Mouse (Mus musculus): ENCODE measurements around the gene 4930579F01Rik. TPM values are rescaled to one million over a fixed set of nuclear protein-coding genes. Genes with fewer than 3 reads are reported as not detected.

Gene 4930579F01Rik
- total and polyA plus RNA-seq, 3 experiments, result not detected

DNA sequence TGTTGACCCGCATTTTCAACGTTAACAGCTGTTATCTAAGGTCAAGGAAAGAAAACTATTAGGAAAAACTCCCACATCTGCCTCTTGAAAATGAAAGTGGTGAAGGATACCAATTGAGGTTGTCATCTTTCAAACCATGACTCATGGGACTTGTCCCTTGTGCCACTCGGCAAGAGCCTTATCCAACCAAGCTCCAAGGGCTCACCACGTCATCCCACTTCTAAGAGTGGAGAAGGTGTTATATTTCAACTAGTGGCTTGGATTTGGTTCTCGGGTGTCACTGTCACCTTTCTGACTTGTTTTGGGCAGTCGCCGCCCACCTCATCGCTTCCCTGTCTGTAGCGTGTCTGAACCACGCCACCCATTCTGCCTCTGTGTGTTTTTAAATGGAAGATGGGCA lies 69.8 kb downstream of the 4930579F01Rik start:
- Histone ChIP-seq H3K4me2 (ENCODE audit: insufficient read depth, low read depth, poor library complexity, severe bottlenecking) (peak overlapping the region; percentile 18), H3K36me3 (replicated peaks in 1 of 2; ENCODE audit: control insufficient read depth in 1 of 2, insufficient read depth in 1 of 2, low read length in 1 of 2) (no peaks in the 10 kb centered on the region), H3K4me3 (replicated peaks in 1 of 3; ENCODE audit: low read depth in 2 of 3, low read length in 2 of 3, poor library complexity in 1 of 3) (no peak overlapping the region), H3K79me2 (replicated peaks; ENCODE audit: control insufficient read depth, extremely low read depth, insufficient read depth, poor library complexity, severe bottlenecking) (no peaks in the 10 kb centered on the region), H3K4me1 (ENCODE audit: control insufficient read depth in 1 of 2, insufficient read depth in 2 of 2) (peaks cover 5 to 8% of the 10 kb centered on the region in 2 experiments), H3K27ac (ENCODE audit: insufficient read depth, low read depth) (no peak overlapping the region), H3K27me3 (replicated peaks) (no peaks in the 10 kb centered on the region), H3K9ac (ENCODE audit: insufficient read depth, low read depth) (no peak overlapping the region), H3K9me3 (replicated peaks; ENCODE audit: low read length) (no peaks in the 10 kb centered on the region)
- TF ChIP-seq POLR2AphosphoS2 (IDR thresholded peaks at IDR 0.05; ENCODE audit: low read depth, low read length), result no peak
- DNase-seq (ENCODE audit: extremely low read depth), result no peak
- dilution Hi-C loops (cut with MboI; ENCODE audit: extremely low pct_ligation_motif_present, extremely low pct_unique_long_range_greater_than_20kb, low sequenced_read_pairs) (no loop called here), in situ Hi-C loops (cut with MboI; ENCODE audit: low pct_ligation_motif_present, low pct_unique_long_range_greater_than_20kb, low sequenced_read_pairs) (no loop called here)

DNA sequence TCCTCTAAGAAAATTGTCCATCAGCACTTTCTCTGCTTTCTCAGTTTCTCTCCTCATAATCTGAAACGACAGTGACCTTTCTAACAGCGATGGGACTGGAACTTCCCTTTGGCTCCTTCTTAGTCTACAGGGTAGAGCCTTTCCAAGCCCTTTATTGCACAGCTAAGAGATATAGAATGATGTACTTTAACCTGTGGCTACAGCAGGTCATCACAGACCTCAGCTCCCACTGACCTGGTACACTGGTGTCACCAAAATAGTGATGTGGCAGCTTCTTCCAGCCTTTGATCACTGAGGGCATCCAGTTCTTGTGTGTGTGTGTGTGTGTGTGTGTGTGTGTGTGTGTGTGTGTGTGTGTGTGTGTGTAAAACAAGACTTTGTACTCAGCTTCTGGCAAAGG lies 72.2 kb downstream of the 4930579F01Rik start:
- dilution Hi-C loops (cut with MboI; ENCODE audit: extremely low pct_ligation_motif_present, extremely low pct_unique_long_range_greater_than_20kb, low sequenced_read_pairs) (no loop called here), in situ Hi-C loops (cut with MboI; ENCODE audit: low pct_ligation_motif_present, low pct_unique_long_range_greater_than_20kb, low sequenced_read_pairs) (no loop called here)
- no peak overlapping the region for H3K27ac ChIP-seq (ENCODE audit: insufficient read depth, low read depth)
- no peak for TF ChIP-seq TCF12 (IDR thresholded peaks at IDR 0.05; ENCODE audit: low read depth, low read length)
- no peak for TF ChIP-seq BHLHE40 (IDR thresholded peaks at IDR 0.05; ENCODE audit: low read depth, low read length)
- no peak for TF ChIP-seq MYC (IDR thresholded peaks at IDR 0.05; ENCODE audit: low read depth, low read length)
- no peak for TF ChIP-seq ZMIZ1 (IDR thresholded peaks at IDR 0.05; ENCODE audit: low read depth, low read length)
- no peak for TF ChIP-seq ZNF384 (IDR thresholded peaks at IDR 0.05; ENCODE audit: low read depth, low read length)
- TF ChIP-seq CHD2 (IDR thresholded peaks at IDR 0.05; ENCODE audit: low read length), result no peak
- TF ChIP-seq USF1 (IDR thresholded peaks at IDR 0.05; ENCODE audit: low read depth, low read length), result no peak
- no peak for TF ChIP-seq NELFE (IDR thresholded peaks at IDR 0.05; ENCODE audit: low read depth, low read length)
- TF ChIP-seq E2F4 (IDR thresholded peaks at IDR 0.05; ENCODE audit: insufficient replicate concordance, low read depth, low read length), result no peak
- DNase-seq (ENCODE audit: extremely low read depth), result no peak
- H3K4me2 ChIP-seq (ENCODE audit: insufficient read depth, low read depth, poor library complexity, severe bottlenecking), result no peak overlapping the region
- no peaks in the 10 kb centered on the region for H3K27me3 ChIP-seq (replicated peaks)
- no peaks in the 10 kb centered on the region for H3K9me3 ChIP-seq (replicated peaks; ENCODE audit: low read length)
- no peak overlapping the region for H3K4me3 ChIP-seq (replicated peaks in 1 of 3; ENCODE audit: low read depth in 2 of 3, low read length in 2 of 3, poor library complexity in 1 of 3)
- H3K36me3 ChIP-seq (replicated peaks in 1 of 2; ENCODE audit: control insufficient read depth in 1 of 2, insufficient read depth in 1 of 2, low read length in 1 of 2), result no peaks in the 10 kb centered on the region
- H3K9ac ChIP-seq (ENCODE audit: insufficient read depth, low read depth), result no peak overlapping the region
- no peaks in the 10 kb centered on the region for H3K79me2 ChIP-seq (replicated peaks; ENCODE audit: control insufficient read depth, extremely low read depth, insufficient read depth, poor library complexity, severe bottlenecking)
- H3K4me1 ChIP-seq (ENCODE audit: control insufficient read depth in 1 of 2, insufficient read depth in 2 of 2), result peaks cover 7 to 17% of the 10 kb centered on the region in 2 experiments

DNA sequence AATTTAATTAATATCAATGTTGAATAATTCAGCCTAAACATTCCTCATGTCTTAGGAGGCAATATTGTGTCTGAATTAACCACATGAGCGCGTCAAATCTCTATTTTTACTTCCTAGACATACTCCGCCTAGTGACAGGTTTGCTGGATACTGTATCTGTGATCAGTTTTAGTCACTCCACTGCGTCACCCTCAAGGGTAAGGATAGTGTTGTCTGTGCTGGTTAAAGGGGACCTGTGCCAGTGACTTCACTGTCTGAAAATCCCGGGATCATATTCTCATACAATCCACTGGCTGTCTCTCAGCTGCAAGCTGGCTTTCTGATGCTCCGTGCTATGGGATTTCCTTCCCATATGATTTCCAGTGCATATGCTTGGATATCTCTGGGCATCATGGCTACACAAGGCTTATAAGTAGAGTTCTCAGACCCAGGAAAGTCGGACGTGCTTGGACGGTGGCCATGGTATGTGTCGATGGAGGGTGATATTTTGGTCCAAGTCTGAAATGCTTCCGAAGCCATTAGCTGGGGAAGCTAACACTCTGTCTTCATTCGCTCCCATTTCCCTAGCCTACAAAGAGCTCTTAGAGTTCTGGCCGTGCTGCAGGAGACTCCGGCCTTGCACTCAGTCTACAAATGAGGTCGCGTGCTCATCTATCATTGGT lies 74.0 kb downstream of the 4930579F01Rik start:
- Histone ChIP-seq H3K4me2 (ENCODE audit: insufficient read depth, low read depth, poor library complexity, severe bottlenecking) (no peak overlapping the region), H3K9ac (ENCODE audit: insufficient read depth, low read depth) (no peak overlapping the region), H3K27me3 (replicated peaks) (no peaks in the 10 kb centered on the region), H3K4me3 (replicated peaks in 1 of 3; ENCODE audit: low read depth in 2 of 3, low read length in 2 of 3, poor library complexity in 1 of 3) (no peak overlapping the region), H3K36me3 (replicated peaks in 1 of 2; ENCODE audit: control insufficient read depth in 1 of 2, insufficient read depth in 1 of 2, low read length in 1 of 2) (no peaks in the 10 kb centered on the region), H3K27ac (ENCODE audit: insufficient read depth, low read depth) (no peak overlapping the region), H3K4me1 (ENCODE audit: control insufficient read depth in 1 of 2, insufficient read depth in 2 of 2) (peaks cover 7 to 17% of the 10 kb centered on the region in 2 experiments), H3K9me3 (replicated peaks; ENCODE audit: low read length) (no peaks in the 10 kb centered on the region), H3K79me2 (replicated peaks; ENCODE audit: control insufficient read depth, extremely low read depth, insufficient read depth, poor library complexity, severe bottlenecking) (no peaks in the 10 kb centered on the region)
- dilution Hi-C loops (cut with MboI; ENCODE audit: extremely low pct_ligation_motif_present, extremely low pct_unique_long_range_greater_than_20kb, low sequenced_read_pairs), result no loop called here
- DNase-seq (ENCODE audit: extremely low read depth), result no peak
- in situ Hi-C loops (cut with MboI; ENCODE audit: low pct_ligation_motif_present, low pct_unique_long_range_greater_than_20kb, low sequenced_read_pairs), result no loop called here
- no peak for TF ChIP-seq TBP (conservative IDR thresholded peaks at IDR 0.05; ENCODE audit: low read depth, low read length)
- no peak for TF ChIP-seq ZMIZ1 (IDR thresholded peaks at IDR 0.05; ENCODE audit: low read depth, low read length)
- no peak for TF ChIP-seq JUN (IDR thresholded peaks at IDR 0.05; ENCODE audit: insufficient read depth, low read depth, low read length)
- no peak for TF ChIP-seq ELF1 (IDR thresholded peaks at IDR 0.05; ENCODE audit: low read depth, low read length)
- TF ChIP-seq ZC3H11A (IDR thresholded peaks at IDR 0.05; ENCODE audit: low read depth, low read length), result no peak
- TF ChIP-seq UBTF (IDR thresholded peaks at IDR 0.05; ENCODE audit: low read depth, low read length), result no peak
- no peak for TF ChIP-seq SMC3 (IDR thresholded peaks at IDR 0.05; ENCODE audit: low read depth, low read length)
- TF ChIP-seq SIN3A (IDR thresholded peaks at IDR 0.05; ENCODE audit: low read length), result no peak
- TF ChIP-seq GABPA (IDR thresholded peaks at IDR 0.05; ENCODE audit: insufficient replicate concordance, low read depth, low read length), result no peak
- TF ChIP-seq IRF4 (IDR thresholded peaks at IDR 0.05; ENCODE audit: low read depth, low read length), result no peak
- TF ChIP-seq POLR2A (IDR thresholded peaks at IDR 0.05; ENCODE audit: low read depth, low read length), result no peak
- TF ChIP-seq CHD1 (IDR thresholded peaks at IDR 0.05; ENCODE audit: low read depth, low read length), result no peak
- TF ChIP-seq MYC (IDR thresholded peaks at IDR 0.05; ENCODE audit: low read depth, low read length), result no peak
- no peak for TF ChIP-seq MAFK (IDR thresholded peaks at IDR 0.05; ENCODE audit: insufficient replicate concordance, low read length)
- TF ChIP-seq CHD2 (IDR thresholded peaks at IDR 0.05; ENCODE audit: low read length), result no peak
- no peak for TF ChIP-seq NELFE (IDR thresholded peaks at IDR 0.05; ENCODE audit: low read depth, low read length)
- no peak for TF ChIP-seq JUND (conservative IDR thresholded peaks at IDR 0.05; ENCODE audit: low read depth, low read length)
- no peak for TF ChIP-seq ETS1 (conservative IDR thresholded peaks at IDR 0.05; ENCODE audit: low read depth, low read length)
